Mouse (Mus musculus) forebrain, embryonic 11.5 days (tissue): ENCODE data around the gene Cetn2. TPM values are rescaled to one million over a fixed set of nuclear protein-coding genes. Genes with fewer than 3 reads are reported as not detected.
A peak's percentile ranks its signal among the peaks of the same experiment; 100 is the strongest.

ENCODE experiments used
- ATAC-seq: fragments of 200-750 bp; cut with Nextera tagmentation; replicated peaks from 2 replicates; pipeline ENCODE4 v1.8.0; 2017; ENCODE audit warnings: moderate TSS enrichment; ENCODE audit not compliant: low FRiP score
- DNase-seq: peaks from one replicate; pipeline ENCODE4 v3.0.0-alpha.2; 2017; ENCODE audit warnings: low spot score
- H3K27ac ChIP-seq: fragments of 300-500 bp; sonication (generic); 2 replicates; pipeline ENCODE4 v1.5.1; 2014; ENCODE audit warnings: low read depth, low read length
- H3K27me3 ChIP-seq: fragments of 300-500 bp; sonication (generic); 2 replicates; pipeline ENCODE4 v1.6.1; 2014; ENCODE audit warnings: mild to moderate bottlenecking, low read length, mixed read lengths; ENCODE audit not compliant: control insufficient read depth, insufficient read depth
- H3K36me3 ChIP-seq: fragments of 300-500 bp; sonication (generic); 2 replicates; pipeline ENCODE4 v1.6.1; 2014; ENCODE audit warnings: mild to moderate bottlenecking, low read length, moderate library complexity, mixed read lengths; ENCODE audit not compliant: control insufficient read depth, insufficient read depth
- H3K4me1 ChIP-seq: fragments of 300-500 bp; sonication (generic); replicated peaks from 2 replicates; pipeline ENCODE4 v1.6.1; 2014; ENCODE audit warnings: low read length, mixed read lengths; ENCODE audit not compliant: control insufficient read depth, insufficient read depth
- H3K4me2 ChIP-seq: fragments of 300-500 bp; sonication (generic); 2 replicates; pipeline ENCODE4 v1.6.1; 2014; ENCODE audit warnings: low read depth, mild to moderate bottlenecking, low read length, moderate library complexity, mixed read lengths; ENCODE audit not compliant: severe bottlenecking
- H3K4me3 ChIP-seq: fragments of 300-500 bp; sonication (generic); 2 replicates; pipeline ENCODE4 v1.5.1; 2014; ENCODE audit warnings: low read depth, low read length
- H3K9ac ChIP-seq: fragments of 300-500 bp; sonication (generic); 2 replicates; pipeline ENCODE4 v1.6.1; 2014; ENCODE audit warnings: low read length
- H3K9me3 ChIP-seq: fragments of 300-500 bp; sonication (generic); 2 replicates; pipeline ENCODE4 v1.6.1; 2016; ENCODE audit warnings: low read length, mixed read lengths; ENCODE audit not compliant: control insufficient read depth
- WGBS: fragments of 180-500 bp; shearing (Covaris S2); extraction: QIAGEN DNeasy Blood & Tissue Kit; methylation state at CpG from one replicate; pipeline ENCODE4 v1.1.7; 2014; 5-methylcytosine and 5-hydroxymethylcytosine counted together
- polyA plus RNA-seq: library from polyadenylated mRNA; unstranded; fragments of >200 nt; fragmentation: Nextera tagmentation; extraction: Ambion mirVana; gene quantifications from 2 replicates; pipeline ENCODE4 v1.2.1, GENCODE M21; 2014

Cetn2 gene
- polyA plus RNA-seq, 1 experiment from 2014 or later: 122 TPM

- Histone ChIP-seq H3K27me3 (no peaks in the 10 kb centered on the region), H3K36me3 (no peaks in the 10 kb centered on the region), H3K4me3 (no peak overlapping the region), H3K4me1 (no peaks in the 10 kb centered on the region), H3K9ac (no peak overlapping the region), H3K27ac (no peak overlapping the region), H3K4me2 (no peak overlapping the region), H3K9me3 (no peaks in the 10 kb centered on the region)
- DNase-seq (no peak), ATAC-seq (no peak)
- WGBS: 77% methylated on average over 1 of the region's 1 CpGs
Measured at GRCm38 (mm10) chrX:72911611-72912010, 6.6 kb downstream of the Cetn2 start.

GRCm38 (mm10) chrX:72908404-72908741 is 9.8 kb downstream of the Cetn2 start:
- no peak overlapping the region for H3K4me3 ChIP-seq
- H3K4me2 ChIP-seq: no peak overlapping the region
- WGBS: 28% methylated on average over 2 of the region's 2 CpGs
- no peaks in the 10 kb centered on the region for H3K27me3 ChIP-seq
- H3K27ac ChIP-seq: no peak overlapping the region
- H3K9ac ChIP-seq: no peak overlapping the region
- ATAC-seq: peak; percentile 53; the same call in 1 of the 2 replicates
- H3K9me3 ChIP-seq: no peaks in the 10 kb centered on the region
- no peaks in the 10 kb centered on the region for H3K36me3 ChIP-seq
- no peaks in the 10 kb centered on the region for H3K4me1 ChIP-seq
- no peak for DNase-seq

GRCm38 (mm10) chrX:72907619-72908403 is 10.4 kb downstream of the Cetn2 start:
- H3K4me1 ChIP-seq: no peaks in the 10 kb centered on the region
- ATAC-seq: peak; percentile 21; the same call in 1 of the 2 replicates
- no peak for DNase-seq
- H3K36me3 ChIP-seq: no peaks in the 10 kb centered on the region
- H3K9ac ChIP-seq: no peak overlapping the region
- 77% methylated on average over 6 of the region's 6 CpGs for WGBS
- no peaks in the 10 kb centered on the region for H3K27me3 ChIP-seq
- no peaks in the 10 kb centered on the region for H3K9me3 ChIP-seq
- no peak overlapping the region for H3K4me2 ChIP-seq
- no peak overlapping the region for H3K27ac ChIP-seq
- H3K4me3 ChIP-seq: no peak overlapping the region

- H3K4me2 ChIP-seq: no peak overlapping the region
- no peak overlapping the region for H3K27ac ChIP-seq
- H3K27me3 ChIP-seq: no peaks in the 10 kb centered on the region
- no peak overlapping the region for H3K4me3 ChIP-seq
- no peak overlapping the region for H3K9ac ChIP-seq
- H3K4me1 ChIP-seq: no peaks in the 10 kb centered on the region
- no peaks in the 10 kb centered on the region for H3K36me3 ChIP-seq
- no peak for DNase-seq
- WGBS: 24% methylated on average over 1 of the region's 1 CpGs
- ATAC-seq: no peak
- H3K9me3 ChIP-seq: no peaks in the 10 kb centered on the region
Measured at GRCm38 (mm10) chrX:72902530-72902929, 15.7 kb downstream of the Cetn2 start.

GRCm38 (mm10) chrX:72896055-72896437 is 22.2 kb downstream of the Cetn2 start:
- Histone ChIP-seq H3K9me3 (no peaks in the 10 kb centered on the region), H3K4me2 (0 out of 2 replicates have a peak overlapping the region, but pooled peaks have one; percentile 15), H3K27ac (peak overlapping the region; percentile 70), H3K4me3 (no peak overlapping the region), H3K36me3 (no peaks in the 10 kb centered on the region), H3K27me3 (no peaks in the 10 kb centered on the region), H3K9ac (no peak overlapping the region), H3K4me1 (no peaks in the 10 kb centered on the region)
- ATAC-seq (no peak; the same call in 1 of the 2 replicates), DNase-seq (no peak)
- WGBS: 42% methylated on average over 1 of the region's 1 CpGs

GRCm38 (mm10) chrX:72895388-72896054 is 22.7 kb downstream of the Cetn2 start:
- 0 out of 2 replicates have a peak overlapping the region, but pooled peaks have one; percentile 15 for H3K4me2 ChIP-seq

More at GRCm38 (mm10) chrX:72895388-72896054, 22.7 kb downstream of the Cetn2 start:
- ATAC-seq (peak; percentile 94), DNase-seq (peak; percentile 51)
- H3K27me3 ChIP-seq: no peaks in the 10 kb centered on the region
- H3K27ac ChIP-seq: peak overlapping the region; percentile 70
- no peaks in the 10 kb centered on the region for H3K36me3 ChIP-seq
- WGBS: 44% methylated on average over 5 of the region's 5 CpGs
- H3K4me3 ChIP-seq: no peak overlapping the region
- H3K9me3 ChIP-seq: no peaks in the 10 kb centered on the region
- H3K4me1 ChIP-seq: no peaks in the 10 kb centered on the region
- no peak overlapping the region for H3K9ac ChIP-seq

Other genes with a start within 250 kb of the Cetn2 start
- gene Gabrq, start 93.2 kb downstream of the Cetn2 start, polyA plus RNA-seq: 1.3 and 2.1 TPM in 2 replicates
- gene Nsdhl, start 146 bp upstream of the Cetn2 start, polyA plus RNA-seq: 43.8 and 46.9 TPM in 2 replicates
- gene Zfp185, start 68.9 kb upstream of the Cetn2 start, polyA plus RNA-seq: 3.9 and 4.0 TPM in 2 replicates
- 0.08 TPM in 1 of 2 replicates, not detected in the other for gene Pnma5, start 118.7 kb upstream of the Cetn2 start, polyA plus RNA-seq
- gene Pnma3, start 146.4 kb upstream of the Cetn2 start, polyA plus RNA-seq: 0.29 and 0.33 TPM in 2 replicates
- 0.36 TPM in 1 of 2 replicates, not detected in the other for gene Xlr4a, start 164.1 kb upstream of the Cetn2 start, polyA plus RNA-seq
- gene Xlr3a, start 178.7 kb upstream of the Cetn2 start, polyA plus RNA-seq: 2.3 and 3.6 TPM in 2 replicates
- not detected in 2 replicates for gene Gm14685, start 198.6 kb upstream of the Cetn2 start, polyA plus RNA-seq
- not detected in 2 replicates for gene Xlr5b, start 230.4 kb upstream of the Cetn2 start, polyA plus RNA-seq
- 0.16 TPM in 1 of 2 replicates, not detected in the other for gene DXBay18, start 231.0 kb upstream of the Cetn2 start, polyA plus RNA-seq